Mouse (Mus musculus): ENCODE measurements at regions not wholly inside any gene's neighbourhood (a gene's known extent, or its start where the extent isn't known, plus 50 kb on each side); places are given as distances from the start of the nearest gene placed in this dataset.

GRCm38 (mm10) chr16:9354331-9355030, 524.6 kb downstream of the 1810013L24Rik start:
- ATAC-seq: no peak

- no peak for ATAC-seq
These were observed 528.8 kb downstream of the 1810013L24Rik start for GRCm38 (mm10) chr16:9358651-9359050.

- no peak for ATAC-seq
These were observed 529.7 kb downstream of the 1810013L24Rik start for GRCm38 (mm10) chr16:9359399-9360135.

- ATAC-seq: no peak
These were observed 530.9 kb downstream of the 1810013L24Rik start for GRCm38 (mm10) chr16:9360741-9361255.

- no peak for ATAC-seq
These were observed 532.2 kb downstream of the 1810013L24Rik start for GRCm38 (mm10) chr16:9362116-9362515.

GRCm38 (mm10) chr16:9364105-9364504, 534.2 kb downstream of the 1810013L24Rik start:
- no peak for ATAC-seq

- ATAC-seq: no peak
These were observed 561.1 kb downstream of the 1810013L24Rik start for GRCm38 (mm10) chr16:9390986-9391385.

GRCm38 (mm10) chr16:9404736-9405135, 574.8 kb downstream of the 1810013L24Rik start:
- ATAC-seq: no peak

- ATAC-seq: no peak
These were observed 578.3 kb downstream of the 1810013L24Rik start for GRCm38 (mm10) chr16:9408196-9408595.

GRCm38 (mm10) chr16:9430509-9430908, 564.9 kb downstream of the Grin2a start:
- ATAC-seq: no peak

- ATAC-seq: no peak
These were observed 556.0 kb downstream of the Grin2a start for GRCm38 (mm10) chr16:9439300-9439856.

- no peak for ATAC-seq
These were observed 555.5 kb downstream of the Grin2a start for GRCm38 (mm10) chr16:9439891-9440290.

- ATAC-seq: no peak
These were observed 543.3 kb downstream of the Grin2a start for GRCm38 (mm10) chr16:9452058-9452457.

- no peak for ATAC-seq
These were observed 537.8 kb downstream of the Grin2a start for GRCm38 (mm10) chr16:9457574-9457973.

GRCm38 (mm10) chr16:9462497-9462896, 532.9 kb downstream of the Grin2a start:
- no peak for ATAC-seq

- ATAC-seq: no peak
These were observed 526.0 kb downstream of the Grin2a start for GRCm38 (mm10) chr16:9469394-9469793.

GRCm38 (mm10) chr16:9485291-9485690, 510.1 kb downstream of the Grin2a start:
- ATAC-seq: no peak

GRCm38 (mm10) chr16:9498301-9498700, 497.1 kb downstream of the Grin2a start:
- no peak for ATAC-seq

GRCm38 (mm10) chr16:9501713-9502112, 493.6 kb downstream of the Grin2a start:
- ATAC-seq: no peak

GRCm38 (mm10) chr16:9509666-9510065, 485.7 kb downstream of the Grin2a start:
- no peak for ATAC-seq

GRCm38 (mm10) chr16:9514538-9514937, 480.8 kb downstream of the Grin2a start:
- no peak for ATAC-seq
